Mouse (Mus musculus) v-Abl transformed pro-B cells (cell line): ENCODE results near the gene Olfr1212.

ENCODE experiments used
- in situ Hi-C, 2 experiments: fragments of 400-800 bp; cut with MboI; formaldehyde crosslinking; loops; one replicate each; pipeline ENCODE4 v1.15.1; 2025; ENCODE audit not compliant: unreplicated experiment in 2 of 2

The Olfr1212 gene

DNA sequence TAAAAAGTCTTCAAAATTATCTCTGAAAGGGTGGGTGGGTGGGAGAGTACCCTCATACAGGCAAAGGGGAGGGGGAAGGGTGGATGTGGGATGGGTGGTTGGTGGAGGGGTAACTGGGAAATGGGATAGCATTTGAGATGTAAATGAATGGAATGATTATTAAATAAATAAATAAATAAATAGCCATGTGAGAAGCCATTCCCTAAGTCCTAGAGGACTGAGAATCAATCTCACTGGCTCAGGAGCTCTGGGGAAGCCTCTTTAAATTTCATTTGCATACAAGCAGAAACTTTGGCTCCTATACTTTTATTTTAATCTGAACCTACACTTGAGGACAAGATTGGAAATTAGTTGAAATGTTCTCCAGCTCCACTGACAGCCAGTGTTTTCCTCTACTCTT, at the start of gene Olfr1212:
TSS of gene Olfr1212 (plus strand) at position 301 of the 400 bp plus-strand sequence.
- in situ Hi-C loops, result no loop called here

DNA sequence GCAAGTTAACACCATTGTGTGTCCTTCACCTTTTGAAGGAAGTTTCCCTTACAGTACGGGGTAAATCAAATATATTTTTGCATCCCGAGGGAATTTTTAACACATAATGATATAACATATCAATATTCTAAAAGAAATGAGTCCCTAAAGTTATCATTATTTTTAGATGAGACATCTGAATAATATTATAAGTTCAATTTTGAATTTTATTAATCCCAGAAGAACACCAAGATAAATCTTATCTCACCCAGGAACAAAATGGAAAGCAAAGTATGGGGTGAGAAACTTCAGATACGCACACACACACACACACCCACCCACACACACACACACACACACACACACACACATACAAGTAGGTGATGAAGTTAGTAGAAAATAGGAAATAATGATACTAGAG, 38.7 kb upstream of the Olfr1212 start, which contains the start of gene Olfr1209:
TSS of gene Olfr1209 (minus strand) at position 101 of the 400 bp plus-strand sequence.
- in situ Hi-C loops, result no loop called here

DNA sequence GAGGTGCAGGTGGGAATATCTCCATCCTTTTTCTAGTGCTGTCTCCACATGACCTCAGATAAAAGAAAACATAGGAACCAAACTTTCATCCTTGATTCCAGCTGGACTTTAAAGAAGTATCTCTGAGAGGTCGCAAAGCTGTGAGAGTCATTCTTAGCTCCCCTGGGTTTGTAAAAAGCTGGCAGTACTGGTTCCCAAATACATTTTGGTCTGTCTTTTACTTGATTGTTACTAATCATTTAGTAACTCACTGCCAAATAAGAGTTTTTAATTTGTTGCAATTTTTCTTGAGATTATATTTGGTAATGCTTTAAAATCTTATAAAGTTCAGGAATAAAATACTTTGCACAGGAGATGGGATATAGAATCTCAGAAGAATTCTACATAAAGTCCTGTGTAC, 15.8 kb upstream of the Olfr1212 start, which contains the start of gene Olfr1211:
TSS of gene Olfr1211 (minus strand) at position 101 of the 400 bp plus-strand sequence.
- in situ Hi-C loops, result no loop called here

DNA sequence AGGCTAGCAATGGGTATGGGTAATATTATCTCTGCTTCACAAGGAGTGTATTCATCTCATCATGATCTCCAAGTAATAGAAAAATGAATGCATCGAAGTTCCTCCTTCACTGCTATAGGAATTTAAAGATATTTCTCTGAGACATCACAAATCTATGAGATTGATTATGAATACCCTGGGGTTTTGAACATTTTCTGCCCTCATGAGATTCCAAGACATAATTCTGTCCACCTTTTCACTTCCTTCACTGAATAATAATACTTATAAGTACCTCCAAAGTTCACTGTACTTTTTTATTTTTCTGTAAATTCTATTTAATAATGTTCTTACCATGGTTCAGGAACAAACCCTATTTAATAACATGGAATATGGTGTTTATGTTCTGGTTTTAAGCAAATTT, 26.4 kb downstream of the Olfr1212 start, which contains the start of gene Gm13762:
TSS of gene Gm13762 (minus strand) at position 101 of the 400 bp plus-strand sequence.
- in situ Hi-C loops, result no loop called here

DNA sequence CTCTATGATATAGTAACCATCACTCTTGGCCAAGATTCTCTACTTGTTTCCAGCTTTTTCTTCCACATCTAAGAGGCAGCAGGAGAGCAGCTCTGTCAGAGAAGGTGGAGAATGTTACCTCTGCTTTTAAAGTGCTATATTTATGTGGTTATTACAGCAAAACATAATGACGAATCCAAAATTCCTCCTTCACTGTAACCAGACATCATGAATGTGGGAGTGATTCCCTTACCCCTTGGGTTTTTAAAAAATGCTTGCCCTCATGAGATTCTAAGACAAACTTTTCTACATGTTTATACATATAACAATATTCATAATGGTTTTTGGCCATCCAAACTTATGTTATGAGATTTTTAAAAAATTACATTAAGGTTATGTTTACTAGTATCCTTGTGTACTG, 38.8 kb downstream of the Olfr1212 start, which contains the start of gene Olfr1214:
TSS of gene Olfr1214 (minus strand) at position 101 of the 400 bp plus-strand sequence.
- in situ Hi-C loops, result no loop called here

DNA sequence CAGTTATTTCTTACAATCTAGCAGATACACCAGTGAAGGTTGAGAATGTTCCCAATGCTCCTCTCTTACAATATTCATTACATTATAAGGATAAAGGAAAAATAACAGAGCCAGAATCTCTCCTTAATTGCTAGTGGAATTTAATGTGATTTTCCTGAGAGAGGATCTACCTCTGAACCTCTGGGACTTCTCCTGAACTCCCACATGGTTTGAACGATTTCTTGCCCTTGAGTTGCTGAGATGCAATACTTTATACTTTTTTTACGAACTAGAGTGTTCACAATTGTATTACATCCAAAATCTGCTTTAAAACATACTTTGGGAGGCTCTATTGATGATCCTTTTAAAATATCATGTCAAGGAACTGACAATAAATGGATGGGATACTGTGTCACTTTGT, 53.1 kb downstream of the Olfr1212 start, which contains the start of gene Olfr1215:
TSS of gene Olfr1215 (minus strand) at position 101 of the 400 bp plus-strand sequence.
- in situ Hi-C loops, result no loop called here
